Mouse (Mus musculus) bone marrow macrophage, adult 2 months (primary cell): ENCODE measurements around the gene Fancd2os. TPM values are rescaled to one million over a fixed set of nuclear protein-coding genes. Genes with fewer than 3 reads are reported as not detected.

Source experiments
- H3K27ac ChIP-seq: 2 replicates; pipeline ENCODE4 v1.5.1; 2012; ENCODE audit warnings: low read depth, low read length; ENCODE audit not compliant: insufficient read depth
- H3K4me1 ChIP-seq: 2 replicates; pipeline ENCODE4 v1.6.1; 2012; ENCODE audit warnings: low read length; ENCODE audit not compliant: control insufficient read depth, insufficient read depth
- H3K4me3 ChIP-seq: 2 replicates; pipeline ENCODE4 v1.5.1; 2012; ENCODE audit warnings: mild to moderate bottlenecking, low read length, moderate library complexity; ENCODE audit not compliant: insufficient read depth
- CTCF ChIP-seq: IDR thresholded peaks from 2 replicates; pipeline ENCODE4 v1.5.1; 2012; ENCODE audit warnings: low read depth, mild to moderate bottlenecking, low read length, moderate library complexity
- POLR2A ChIP-seq: IDR thresholded peaks from 2 replicates; pipeline ENCODE4 v1.6.1; 2012; ENCODE audit warnings: mild to moderate bottlenecking, low read depth, low read length, borderline replicate concordance
- polyA plus RNA-seq: library from polyadenylated mRNA; stranded (reverse); fragments of >200 nt; gene quantifications from 2 replicates; pipeline ENCODE4 v1.2.4, GENCODE M21; 2012; ENCODE audit not compliant: missing spikeins, insufficient read depth, insufficient read length

Fancd2os gene
- polyA plus RNA-seq, 1 experiment: not detected

DNA sequence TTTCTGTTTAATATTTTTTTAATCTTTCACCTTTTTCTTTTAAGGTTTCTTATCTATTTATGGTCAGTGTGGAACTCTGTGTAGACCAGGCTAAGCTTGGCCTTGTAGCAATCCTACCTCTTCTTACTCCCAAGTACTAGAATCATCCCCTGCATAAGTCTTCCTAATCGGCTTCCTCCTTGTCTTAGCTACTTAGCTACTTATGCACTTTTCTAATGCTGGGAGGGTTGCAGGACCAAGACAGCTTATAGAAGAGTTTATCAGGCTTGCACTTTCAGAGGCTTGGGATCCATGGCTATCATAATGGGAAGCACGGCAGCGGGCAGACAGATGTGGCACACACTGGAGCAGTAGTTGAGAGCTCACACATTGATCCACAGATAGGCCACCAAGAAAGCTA is 21.2 kb downstream of the Fancd2os start:
- Histone ChIP-seq H3K4me3 (no peak overlapping the region), H3K4me1 (no peaks in the 10 kb centered on the region), H3K27ac (no peak overlapping the region)
- TF ChIP-seq CTCF: no peak

DNA sequence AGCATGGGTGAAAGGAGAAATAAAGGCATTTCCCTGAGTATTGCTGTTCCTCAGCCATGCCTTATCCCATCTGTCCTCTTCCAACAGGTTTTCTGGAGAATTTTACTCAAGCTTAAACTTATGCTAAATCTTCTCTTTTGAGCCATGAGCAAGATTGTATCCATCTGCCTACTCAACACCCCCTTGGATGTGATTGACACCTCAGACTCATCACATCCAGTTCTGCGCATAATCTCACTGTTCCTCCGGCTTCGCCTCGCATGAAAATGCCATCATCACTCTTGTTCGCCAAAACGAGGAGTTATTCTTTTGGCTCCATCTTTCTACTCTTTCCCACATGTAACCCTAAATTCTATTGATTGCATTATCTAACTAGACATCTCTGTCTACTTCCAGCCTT is 24.5 kb downstream of the Fancd2os start:
- Histone ChIP-seq H3K4me1 (no peaks in the 10 kb centered on the region), H3K4me3 (no peak overlapping the region), H3K27ac (no peak overlapping the region)
- TF ChIP-seq CTCF (no peak), POLR2A (no peak)

DNA sequence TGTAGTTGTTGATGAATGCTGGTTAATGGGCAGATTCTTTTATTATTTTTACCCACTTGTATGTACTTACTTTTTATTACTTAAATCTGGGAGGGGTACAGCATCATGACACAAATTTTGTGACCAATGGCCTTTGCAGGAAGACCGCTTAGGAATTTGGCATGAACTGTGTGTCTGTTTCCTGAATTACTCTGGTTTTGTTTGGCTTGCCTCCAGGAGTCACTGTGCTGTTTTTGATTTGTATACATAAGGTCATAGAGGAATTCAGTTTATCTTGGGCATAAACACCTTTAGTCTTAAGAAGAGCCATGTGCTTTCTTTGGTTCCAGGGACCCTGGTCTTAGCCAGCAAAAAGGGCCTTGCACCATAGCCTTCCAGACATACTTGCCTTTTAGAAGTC is 36.0 kb downstream of the Fancd2os start:
- no peak overlapping the region for H3K4me3 ChIP-seq
- no peak overlapping the region for H3K27ac ChIP-seq
- peaks cover 2% of the 10 kb centered on the region; the same call in 1 of the 2 replicates for H3K4me1 ChIP-seq
- no peak for TF ChIP-seq POLR2A

DNA sequence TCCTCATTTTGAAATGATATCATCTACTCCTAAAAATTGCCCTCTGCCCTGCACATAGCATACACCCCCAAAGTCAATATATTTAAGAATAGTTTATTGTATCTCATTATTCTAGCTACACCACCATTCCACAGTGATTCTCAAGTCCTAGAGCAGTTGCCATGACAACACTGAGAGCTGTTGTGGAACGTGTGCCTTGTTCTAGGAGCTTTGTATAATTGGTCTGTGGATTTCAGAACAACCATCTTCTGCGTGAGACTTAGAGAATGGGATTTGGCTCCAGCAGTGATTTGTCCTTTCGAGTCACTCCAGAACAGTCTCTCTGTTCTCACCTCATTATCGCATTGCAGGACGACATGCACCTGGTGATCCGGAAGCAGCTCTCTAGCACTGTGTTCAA is 40.8 kb downstream of the Fancd2os start:
- no peak overlapping the region for H3K27ac ChIP-seq
- no peak overlapping the region for H3K4me3 ChIP-seq
- TF ChIP-seq POLR2A: no peak
- TF ChIP-seq CTCF: no peak
- peaks cover 4% of the 10 kb centered on the region; the same call in 1 of the 2 replicates for H3K4me1 ChIP-seq

Other genes with a start within 250 kb of the Fancd2os start
- 28.6 and 30.2 TPM in 2 replicates for gene Tada3, start 222.8 kb downstream of the Fancd2os start, polyA plus RNA-seq
- gene Arpc4, start 222.6 kb downstream of the Fancd2os start, polyA plus RNA-seq: 503 and 507 TPM in 2 replicates
- 12.2 and 12.5 TPM in 2 replicates for gene Ttll3, start 211.5 kb downstream of the Fancd2os start, polyA plus RNA-seq
- gene Rpusd3, start 181.4 kb downstream of the Fancd2os start, polyA plus RNA-seq: 4.6 and 6.5 TPM in 2 replicates
- 0.32 TPM in 1 of 2 replicates, not detected in the other for gene Cidec, start 165.0 kb downstream of the Fancd2os start, polyA plus RNA-seq
- 28.4 and 31.5 TPM in 2 replicates for gene Jagn1, start 158.1 kb downstream of the Fancd2os start, polyA plus RNA-seq
- 0.47 TPM in 1 of 2 replicates, not detected in the other for gene Il17re, start 142.2 kb downstream of the Fancd2os start, polyA plus RNA-seq
- gene Il17rc, start 129.3 kb downstream of the Fancd2os start, polyA plus RNA-seq: not detected in 2 replicates
- 22.0 and 23.9 TPM in 2 replicates for gene Creld1, start 117.4 kb downstream of the Fancd2os start, polyA plus RNA-seq
- gene Prrt3, start 98.8 kb downstream of the Fancd2os start, polyA plus RNA-seq: not detected in 2 replicates
- gene Emc3, start 69.1 kb downstream of the Fancd2os start, polyA plus RNA-seq: 82.6 and 88.7 TPM in 2 replicates
- 6.9 and 7.8 TPM in 2 replicates for gene Fancd2, start 69.0 kb downstream of the Fancd2os start, polyA plus RNA-seq
- gene Brk1, start 4.1 kb upstream of the Fancd2os start, polyA plus RNA-seq: 300 and 316 TPM in 2 replicates
- gene Vhl, start 23.2 kb upstream of the Fancd2os start, polyA plus RNA-seq: 27.7 and 30.8 TPM in 2 replicates
- 54.3 and 57.5 TPM in 2 replicates for gene Irak2, start 37.8 kb upstream of the Fancd2os start, polyA plus RNA-seq
- gene Tatdn2, start 96.3 kb upstream of the Fancd2os start, polyA plus RNA-seq: 27.9 and 32.1 TPM in 2 replicates
- not detected in 2 replicates for gene Ghrl, start 119.2 kb upstream of the Fancd2os start, polyA plus RNA-seq
- gene Sec13, start 140.0 kb upstream of the Fancd2os start, polyA plus RNA-seq: 52.3 and 59.9 TPM in 2 replicates